Mouse (Mus musculus) heart, adult 9 months (tissue): ENCODE data around the gene Naf1.

Source experiments
- DNase-seq, 2 experiments: peaks; one replicate each; pipeline ENCODE4 v3.0.0; 2022; ENCODE audit warnings: low spot score in 2 of 2

Gene Naf1

GRCm38 (mm10) chr8:66860023-66860422 is at the start of gene Naf1:
TSS of gene Naf1 (plus strand) at chr8:66860217.
- DNase-seq: peak; percentile 89 to 91

GRCm38 (mm10) chr8:66860921-66861588 is 1.0 kb downstream of the Naf1 start:
- DNase-seq: peak in 1 of 2 experiments; percentile 4

GRCm38 (mm10) chr8:66861589-66862500 is 1.8 kb downstream of the Naf1 start:
- no peak for DNase-seq

- no peak for DNase-seq
Measured at GRCm38 (mm10) chr8:66863761-66864160, 3.7 kb downstream of the Naf1 start.

- DNase-seq: no peak
Measured at GRCm38 (mm10) chr8:66865120-66865519, 5.1 kb downstream of the Naf1 start.

GRCm38 (mm10) chr8:66867679-66868078 is 7.7 kb downstream of the Naf1 start:
- no peak for DNase-seq

GRCm38 (mm10) chr8:66869211-66869932 is 9.4 kb downstream of the Naf1 start:
- DNase-seq: no peak

- DNase-seq: no peak
Measured at GRCm38 (mm10) chr8:66883866-66884265, 23.8 kb downstream of the Naf1 start.

GRCm38 (mm10) chr8:66891879-66892278 is 31.9 kb downstream of the Naf1 start:
- DNase-seq: no peak

GRCm38 (mm10) chr8:66905000-66905399 is 45.0 kb downstream of the Naf1 start:
- no peak for DNase-seq

- no peak for DNase-seq
Measured at GRCm38 (mm10) chr8:66905557-66905956, 45.5 kb downstream of the Naf1 start.

- no peak for DNase-seq
Measured at GRCm38 (mm10) chr8:66906116-66906515, 46.1 kb downstream of the Naf1 start.

GRCm38 (mm10) chr8:66910684-66911083 is 50.7 kb downstream of the Naf1 start:
- DNase-seq: peak in 1 of 2 experiments; percentile 4

GRCm38 (mm10) chr8:66913616-66914536 is 53.9 kb downstream of the Naf1 start:
- peak in 1 of 2 experiments; percentile 4 for DNase-seq

- DNase-seq: no peak
Measured at GRCm38 (mm10) chr8:66916056-66916455, 56.0 kb downstream of the Naf1 start.

- DNase-seq: no peak
Measured at GRCm38 (mm10) chr8:66917695-66918467, 57.9 kb downstream of the Naf1 start.

- DNase-seq: no peak
Measured at GRCm38 (mm10) chr8:66918471-66918870, 58.5 kb downstream of the Naf1 start.

- DNase-seq: no peak
Measured at GRCm38 (mm10) chr8:66933746-66934145, 73.7 kb downstream of the Naf1 start.

GRCm38 (mm10) chr8:66936236-66936635 is 76.2 kb downstream of the Naf1 start:
- no peak for DNase-seq
